Mouse (Mus musculus) ES-E14 (cell line): Measurements from ENCODE around the gene Hrg.
"Not testable (repeated sequence)": the region's sequence is repeated elsewhere in the genome, so short reads cannot be mapped to it uniquely, and the experiment has no call there.

ENCODE experiments used
- CHD2 ChIP-seq: IDR thresholded peaks from 2 replicates; pipeline ENCODE4 v1.6.1; 2014; ENCODE audit warnings: mild to moderate bottlenecking, low read depth, low read length, inconsistent platforms
- MAFK ChIP-seq: IDR thresholded peaks from 2 replicates; pipeline ENCODE4 v1.6.1; 2014; ENCODE audit warnings: mild to moderate bottlenecking, low read depth, low read length, inconsistent platforms; ENCODE audit not compliant: insufficient read depth

- TF ChIP-seq CHD2, MAFK: not testable (repeated sequence)
Measured at GRCm38 (mm10) chr16:22941825-22942476, 8.9 kb upstream of the Hrg start.
